Mouse (Mus musculus) yolk sac, embryonic 10.5 days (tissue): ENCODE results near the gene Tbc1d20.
A peak's percentile ranks its signal among the peaks of the same experiment; 100 is the strongest.
"Not testable (repeated sequence)": the region's sequence is repeated elsewhere in the genome, so short reads cannot be mapped to it uniquely, and the experiment has no call there.

Source experiments
- DNase-seq: peaks from one replicate; pipeline ENCODE4 v3.0.0-alpha.2; 2017; ENCODE audit warnings: low spot score

Gene Tbc1d20

DNA sequence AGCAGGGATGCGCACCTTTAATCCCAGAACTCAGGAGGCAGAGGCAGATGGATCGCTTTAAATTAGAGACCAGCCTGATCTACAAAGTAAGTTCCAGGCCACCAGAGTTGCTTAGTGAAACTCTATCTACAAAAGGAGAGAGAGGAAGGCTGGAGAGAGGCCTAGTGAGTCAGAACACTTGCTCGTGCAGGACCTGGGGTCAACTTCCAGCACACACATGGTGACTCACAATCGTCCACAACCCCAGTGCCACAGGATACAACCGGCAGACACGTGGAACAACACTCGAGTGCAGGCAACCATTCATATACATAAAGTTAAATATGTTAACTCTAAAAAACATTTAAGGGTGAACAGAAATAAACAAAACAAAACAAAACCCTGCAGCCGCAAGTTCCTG lies 33.0 kb downstream of the Tbc1d20 start:
- DNase-seq, result no peak

DNA sequence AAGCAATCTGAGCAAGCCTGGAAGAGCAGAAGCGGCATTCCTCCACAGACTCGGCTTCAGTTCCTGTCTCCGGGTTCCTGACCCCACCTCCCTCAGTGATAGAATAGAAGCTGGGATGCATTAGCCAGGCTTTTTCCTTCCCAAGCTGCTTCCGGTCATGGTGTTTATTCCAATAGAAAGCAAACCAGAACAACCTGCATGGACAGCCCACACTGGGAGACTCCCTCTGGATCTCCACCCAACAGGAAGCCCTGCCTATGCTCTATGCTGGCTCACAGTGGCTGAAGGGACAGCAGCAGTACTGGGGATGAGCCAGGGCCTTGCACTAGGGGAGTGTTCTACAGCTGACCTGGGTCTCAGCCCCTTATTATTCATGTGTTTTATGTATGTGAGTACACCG lies 34.4 kb downstream of the Tbc1d20 start:
- DNase-seq, result no peak

DNA sequence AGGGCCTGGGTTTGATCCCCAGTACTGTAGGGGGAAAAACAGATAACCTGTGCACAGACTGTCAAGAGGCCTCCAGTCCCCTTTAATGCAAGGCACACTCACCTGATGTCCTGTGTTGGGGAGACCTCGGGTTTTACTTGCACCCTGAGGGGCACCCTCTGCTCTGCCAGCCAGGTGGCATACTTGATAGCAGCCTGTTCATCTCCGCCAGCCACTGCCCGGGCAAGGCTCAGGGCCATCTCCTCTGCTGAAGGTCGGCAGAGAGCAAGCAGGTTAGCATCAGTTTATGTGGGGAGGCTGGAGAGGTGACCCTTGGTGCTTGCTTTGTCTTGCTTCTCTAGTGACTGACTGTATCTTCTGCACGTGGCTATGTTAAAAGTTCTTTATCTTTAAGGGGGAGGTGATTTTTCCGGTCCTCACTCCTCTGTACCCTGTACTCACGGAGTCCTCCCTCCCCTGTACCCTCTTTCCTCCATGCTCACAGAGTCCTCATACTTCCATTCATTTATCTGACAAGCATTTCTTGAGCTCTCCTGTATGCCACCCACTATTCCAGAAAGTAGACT lies 37.3 kb downstream of the Tbc1d20 start:
- no peak for DNase-seq

DNA sequence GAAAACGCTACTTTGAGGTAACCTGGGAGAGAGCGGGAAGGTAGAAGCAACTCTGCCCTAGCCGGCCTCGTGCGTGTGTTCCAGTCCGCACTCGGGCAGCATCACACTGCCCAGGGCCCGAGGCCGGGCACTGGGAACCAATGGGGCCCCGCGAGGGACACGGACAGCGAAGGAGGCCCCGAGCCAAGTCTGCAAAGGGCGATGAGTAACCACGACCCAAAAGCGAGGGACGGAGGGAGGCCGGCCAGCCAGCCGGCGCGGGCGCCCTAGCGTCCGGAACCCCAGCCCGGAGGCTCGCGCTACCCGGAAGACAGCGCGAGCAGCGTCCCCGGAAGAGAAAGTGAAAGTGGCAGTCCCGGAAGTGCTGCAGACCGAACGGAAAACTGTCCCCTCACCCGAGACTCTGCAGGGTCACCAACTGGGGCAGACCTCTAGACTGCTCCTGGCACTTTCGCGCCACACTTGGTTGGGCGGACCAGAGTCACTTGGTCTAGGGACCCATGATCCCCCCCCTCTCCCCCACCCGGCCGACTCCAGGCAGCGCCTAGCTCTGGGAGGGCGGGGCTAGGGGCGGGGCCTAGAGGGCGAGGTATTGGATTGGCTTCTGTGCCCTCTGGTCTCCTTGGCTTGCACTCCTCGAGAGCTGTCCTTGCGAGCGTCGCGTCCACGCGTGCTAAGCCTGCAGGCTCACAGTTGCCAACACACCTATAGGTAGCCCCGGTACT lies 38.6 kb downstream of the Tbc1d20 start, which contains the start of gene Rbck1:
Rbck1 (minus strand) TSS at position 553 of the 725 bp plus-strand sequence.
- DNase-seq, result peak; percentile 96

DNA sequence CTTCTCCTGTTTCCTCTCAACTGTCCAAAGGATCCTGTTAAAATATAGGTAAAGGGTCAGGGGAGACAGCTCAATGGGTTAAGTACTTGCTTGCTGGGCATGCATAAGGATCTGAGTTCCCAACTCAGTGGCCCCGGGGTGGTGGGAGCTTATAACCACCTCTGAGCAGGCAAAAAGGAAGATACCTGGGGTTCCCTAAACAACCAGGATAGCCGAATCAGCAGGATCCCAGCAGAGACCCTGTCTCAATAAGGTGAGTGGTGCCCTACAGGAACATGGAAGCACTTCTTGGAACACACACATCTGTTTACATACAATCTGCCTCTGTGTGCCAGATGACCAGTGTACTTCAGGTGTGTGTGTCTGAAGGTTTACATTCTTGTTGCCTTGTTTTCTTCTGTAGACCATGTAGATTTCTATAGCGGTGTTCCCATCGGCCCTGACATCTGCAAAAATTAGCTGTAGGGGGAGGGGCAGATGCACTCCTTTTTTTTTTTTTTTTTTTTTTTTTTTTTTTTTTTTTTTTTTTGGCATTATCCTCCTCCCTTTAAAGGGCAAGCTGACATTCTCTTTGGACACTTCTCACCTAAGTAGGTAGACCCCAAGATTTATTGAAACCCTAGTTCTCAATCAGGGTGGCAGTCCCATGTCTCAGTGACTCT lies 39.8 kb downstream of the Tbc1d20 start:
- DNase-seq, result no peak

DNA sequence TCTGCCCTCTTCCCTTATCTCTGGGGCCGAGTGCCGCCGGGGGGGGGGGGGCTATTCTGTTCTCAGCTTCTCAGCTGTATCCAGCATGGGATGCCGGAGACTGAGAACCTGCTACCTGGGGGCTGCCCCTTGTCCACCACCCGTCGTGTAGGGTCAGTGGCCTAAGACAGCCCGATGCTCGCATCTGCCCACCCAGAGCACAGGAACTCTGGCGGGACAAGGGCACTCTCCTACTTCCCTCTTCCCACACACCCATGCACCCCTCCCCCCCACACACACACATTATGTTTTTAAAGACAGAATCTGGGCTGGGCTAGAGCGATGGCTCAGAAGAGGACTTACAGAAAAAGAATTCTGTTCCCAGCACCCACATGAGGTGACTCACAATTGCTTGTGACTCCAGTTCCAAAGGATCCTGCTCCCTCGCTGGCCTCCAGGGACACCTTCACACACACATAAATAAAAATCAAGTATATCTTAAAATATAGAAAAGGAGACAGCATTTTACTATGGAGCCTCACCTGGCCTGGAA lies 41.7 kb downstream of the Tbc1d20 start:
- DNase-seq, result no peak

DNA sequence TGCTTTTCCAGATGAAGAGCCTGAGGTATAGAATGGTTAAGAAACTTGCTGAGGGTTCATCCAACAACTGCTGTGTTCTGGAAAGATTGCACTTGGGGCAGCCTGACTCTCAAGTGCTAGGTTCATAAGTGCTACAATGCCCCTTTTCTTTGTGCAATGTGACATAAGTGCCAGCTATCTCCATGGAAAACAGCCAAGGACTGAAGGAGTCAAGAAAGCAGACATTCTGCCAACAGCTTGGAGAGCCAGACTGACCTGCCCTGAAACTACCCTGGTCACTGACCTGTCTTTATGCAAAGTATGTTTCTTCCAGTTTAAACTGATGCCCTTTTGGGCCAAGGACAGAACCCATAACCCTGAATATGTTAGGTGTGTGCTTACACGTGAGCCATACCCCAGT lies 43.2 kb downstream of the Tbc1d20 start:
- no peak for DNase-seq

DNA sequence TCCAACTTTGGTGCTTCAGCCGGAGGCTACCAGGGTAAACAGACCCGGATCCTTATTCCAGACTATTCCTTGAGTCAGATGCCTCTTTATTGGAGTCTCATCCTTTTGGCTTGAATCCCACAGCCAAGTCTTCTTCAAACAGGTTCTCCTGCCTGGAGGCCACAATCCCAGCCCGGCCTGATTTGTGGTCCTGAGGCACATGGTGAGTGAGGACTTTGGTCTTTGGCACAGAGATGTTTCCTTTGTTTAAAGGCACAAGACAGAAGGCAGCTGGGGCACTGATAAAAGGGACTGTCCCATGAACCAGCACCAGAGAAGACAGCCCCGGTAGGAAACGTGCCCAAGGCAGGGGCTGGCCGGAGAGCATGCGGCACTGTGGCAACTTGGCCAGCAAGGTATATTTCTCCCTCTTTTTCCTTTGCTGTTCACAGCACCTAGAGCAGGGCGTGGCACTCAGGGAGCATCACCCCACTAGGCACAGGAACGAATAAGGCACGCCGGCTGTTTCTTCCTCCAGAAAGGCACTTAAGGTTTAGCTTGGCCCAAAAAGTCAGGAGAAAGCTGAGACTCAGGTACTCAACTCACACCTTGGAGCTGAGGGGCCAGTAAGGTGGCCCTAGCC lies 44.1 kb downstream of the Tbc1d20 start:
- no peak for DNase-seq

DNA sequence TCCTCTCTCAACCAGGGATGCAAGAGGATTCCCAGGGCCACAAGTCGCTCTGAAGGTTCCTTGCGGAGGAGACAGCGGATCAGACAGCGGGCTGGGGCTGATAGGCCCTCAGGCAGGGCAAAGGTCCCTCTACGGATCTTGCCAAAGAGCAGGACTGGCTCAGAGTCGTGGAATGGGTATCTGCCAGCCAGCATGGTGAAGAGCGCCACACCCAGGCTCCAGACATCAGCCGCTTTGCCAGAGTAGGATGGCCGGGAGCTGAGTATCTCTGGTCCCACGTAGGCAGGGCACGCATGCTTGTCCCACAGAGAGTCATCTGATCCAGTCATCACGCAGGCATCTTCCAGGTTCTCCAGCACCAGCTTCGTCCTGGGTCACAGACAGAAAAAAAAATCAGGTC lies 44.7 kb downstream of the Tbc1d20 start:
- DNase-seq, result no peak

DNA sequence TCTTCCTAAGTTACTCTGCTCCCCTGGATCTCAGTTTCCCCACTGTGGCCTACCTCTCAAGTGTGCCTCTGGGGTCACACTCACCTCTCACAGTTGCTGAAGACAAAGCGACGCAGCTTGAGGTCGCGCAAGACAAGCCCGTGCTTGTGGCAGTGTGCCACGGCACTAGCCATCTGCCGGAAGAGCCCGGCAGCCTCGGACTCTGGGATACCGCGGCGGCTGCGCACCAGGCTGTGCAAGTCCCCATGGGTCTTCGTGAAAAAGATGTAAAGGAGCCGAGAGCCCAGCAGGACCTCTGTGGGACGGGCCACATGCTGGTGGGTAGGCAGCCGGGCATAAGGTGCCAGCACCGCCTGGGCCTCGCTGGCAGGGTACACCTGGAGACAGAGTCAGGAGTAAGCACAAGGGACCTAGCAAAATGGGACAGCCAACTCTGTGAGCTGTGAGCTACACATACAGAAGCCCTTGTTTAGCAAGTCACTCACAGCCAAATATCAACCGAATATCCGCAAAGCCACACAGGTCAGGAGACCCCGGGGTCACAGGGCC lies 46.1 kb downstream of the Tbc1d20 start:
- no peak for DNase-seq

DNA sequence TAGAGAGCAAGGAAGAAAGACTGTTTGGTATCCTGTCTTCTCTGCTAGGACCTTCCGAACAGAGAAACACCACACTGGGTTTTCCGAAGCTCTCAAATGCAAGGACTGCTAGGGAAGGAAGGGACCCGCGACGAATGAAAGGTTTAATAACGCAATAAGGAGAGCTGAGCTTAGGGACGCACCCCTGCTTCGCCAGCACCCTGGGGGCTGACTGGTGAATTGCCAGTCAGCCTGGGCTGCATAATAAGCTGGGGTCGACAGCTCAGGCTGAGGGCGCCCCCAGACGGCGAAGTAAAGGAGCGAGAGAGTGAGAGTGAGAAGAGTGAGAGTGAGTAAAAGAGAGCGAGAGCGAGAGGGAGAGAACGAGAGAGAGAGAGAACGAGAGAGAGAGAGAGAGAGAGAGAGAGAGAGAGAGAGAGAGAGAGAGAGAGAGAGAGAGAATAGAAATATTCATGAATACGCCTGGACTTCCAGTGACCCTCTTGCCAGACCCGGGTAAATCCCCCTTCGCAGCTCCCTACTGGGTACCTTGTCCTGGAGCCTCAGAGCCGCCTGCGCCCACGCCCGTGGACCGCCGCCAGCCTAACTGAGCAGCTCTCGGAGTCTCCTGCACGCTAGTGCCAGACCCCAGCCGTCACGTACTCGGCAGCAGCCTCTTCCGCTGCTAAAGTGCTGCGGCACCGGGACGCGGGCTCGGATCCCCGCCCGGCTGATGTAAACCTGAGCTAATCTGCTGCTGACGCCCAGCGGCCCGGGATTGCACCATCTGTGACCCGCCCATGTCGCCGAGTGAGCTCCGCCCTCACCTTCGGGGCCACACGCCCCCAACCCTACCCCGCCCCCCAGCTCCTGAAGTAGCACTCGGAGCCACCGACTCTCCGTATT lies 49.9 kb downstream of the Tbc1d20 start, which contains the start of gene Trib3:
Trib3 (minus strand) TSS at position 704 of the 885 bp plus-strand sequence.
- DNase-seq, result peak; percentile 89

DNA sequence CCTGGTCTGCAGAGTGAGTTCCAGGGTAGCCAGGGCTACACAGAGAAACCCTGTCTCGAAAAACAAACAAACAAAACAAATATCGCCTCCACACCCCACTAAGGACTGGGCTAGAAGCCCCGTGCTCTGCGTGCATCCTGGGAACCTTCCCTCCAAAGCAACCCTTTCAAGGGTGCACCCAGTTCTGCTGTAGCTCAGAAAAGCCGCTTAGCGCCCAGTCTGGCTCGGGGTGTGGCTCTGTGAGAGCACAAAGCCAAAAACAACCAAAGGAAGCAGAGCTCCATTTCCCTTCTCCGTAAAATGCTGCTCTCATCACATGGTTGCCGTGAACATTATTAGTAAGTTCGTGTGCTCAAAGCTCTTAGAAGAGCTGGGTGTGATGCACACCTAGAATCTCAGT lies 50.7 kb downstream of the Tbc1d20 start:
- no peak for DNase-seq

DNA sequence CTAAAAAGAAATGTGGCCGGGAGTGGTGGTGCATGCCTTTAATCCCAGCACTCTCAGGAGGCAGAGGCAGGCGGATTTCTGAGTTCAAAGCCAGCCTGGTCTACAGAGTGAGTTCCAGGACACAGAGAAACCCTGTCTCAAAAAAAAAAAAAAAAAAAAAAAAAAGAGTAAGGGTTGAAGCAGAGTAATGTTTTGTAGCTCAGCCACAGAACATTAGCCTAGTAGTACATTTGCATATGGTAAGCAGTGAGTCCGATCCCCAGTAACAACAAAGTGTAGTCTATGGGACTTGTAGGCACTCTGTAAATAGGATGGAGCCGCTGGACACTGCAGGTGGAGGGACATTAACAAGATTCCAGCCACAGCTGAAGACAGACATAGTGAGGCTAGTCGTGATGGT lies 51.3 kb downstream of the Tbc1d20 start:
- no peak for DNase-seq

DNA sequence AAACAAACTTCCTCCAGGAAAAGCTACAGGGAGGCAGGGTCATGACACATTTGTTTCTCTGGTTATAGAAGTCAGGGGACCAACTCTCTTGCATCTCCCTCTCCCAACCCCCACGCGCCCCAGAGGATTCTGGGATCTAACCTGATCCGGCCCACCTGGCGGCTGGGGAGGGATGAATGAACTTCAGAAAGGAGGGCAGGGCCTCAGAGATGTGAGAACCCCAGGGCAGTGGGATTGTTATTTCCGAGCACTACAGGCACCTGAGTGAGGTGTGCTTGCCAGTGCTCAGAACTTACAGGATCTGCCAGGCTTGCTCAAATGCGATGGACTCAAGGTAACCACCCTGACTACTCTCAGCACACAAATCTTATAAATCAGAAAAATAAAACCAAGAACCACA lies 51.8 kb downstream of the Tbc1d20 start:
- DNase-seq, result no peak

DNA sequence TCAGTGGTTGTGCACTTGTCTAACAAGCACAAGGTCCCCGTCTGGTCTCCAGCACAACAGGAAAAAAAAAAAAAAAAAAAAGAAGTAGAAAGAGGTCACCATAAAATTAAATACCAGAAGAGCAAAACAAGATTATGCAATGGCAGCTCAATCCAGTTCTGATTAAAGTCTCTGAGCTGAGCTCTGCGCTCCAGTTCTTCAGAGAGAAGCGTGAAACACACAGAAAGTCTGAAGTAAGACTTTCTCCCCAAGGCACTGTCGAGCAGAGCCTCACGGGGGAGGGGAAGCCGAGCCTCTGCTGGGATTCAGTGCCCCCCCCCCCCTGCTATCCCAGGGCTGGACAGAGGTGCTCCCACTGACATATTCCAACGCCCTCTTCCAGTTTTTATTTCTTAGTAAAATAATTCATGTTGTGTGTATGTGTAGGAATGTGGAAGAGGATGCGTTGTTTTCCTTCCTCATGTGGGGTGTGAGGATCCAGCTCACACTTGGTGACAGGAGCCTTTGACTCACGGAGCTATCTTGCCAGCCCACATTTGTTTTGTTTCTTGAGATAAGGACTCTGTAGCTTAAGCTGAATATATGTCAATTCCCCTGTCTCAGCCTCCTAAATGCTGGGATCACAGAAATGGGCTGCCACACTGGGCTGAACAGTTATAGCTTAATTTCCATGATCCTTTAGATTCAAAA lies 53.3 kb downstream of the Tbc1d20 start:
- DNase-seq, result peak; percentile 44

DNA sequence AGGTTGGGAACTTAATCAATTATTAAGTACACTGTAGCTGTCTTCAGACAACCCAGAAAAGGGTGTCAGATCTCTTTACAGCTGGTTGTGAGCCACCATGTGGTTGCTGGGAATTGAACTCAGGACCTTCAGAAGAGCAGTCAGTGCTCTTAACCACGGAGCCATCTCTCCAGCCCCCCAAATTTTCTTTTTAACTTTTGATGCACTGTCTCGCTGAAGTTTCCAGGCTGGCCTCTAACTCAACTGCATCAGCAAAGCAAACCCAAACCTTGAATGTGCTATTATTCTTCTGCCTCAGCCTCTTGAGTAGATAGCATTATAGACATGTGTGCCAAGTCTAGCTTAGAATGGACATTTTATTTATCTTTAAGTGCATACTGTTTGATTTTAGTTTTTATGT lies 54.1 kb downstream of the Tbc1d20 start:
- no peak for DNase-seq

DNA sequence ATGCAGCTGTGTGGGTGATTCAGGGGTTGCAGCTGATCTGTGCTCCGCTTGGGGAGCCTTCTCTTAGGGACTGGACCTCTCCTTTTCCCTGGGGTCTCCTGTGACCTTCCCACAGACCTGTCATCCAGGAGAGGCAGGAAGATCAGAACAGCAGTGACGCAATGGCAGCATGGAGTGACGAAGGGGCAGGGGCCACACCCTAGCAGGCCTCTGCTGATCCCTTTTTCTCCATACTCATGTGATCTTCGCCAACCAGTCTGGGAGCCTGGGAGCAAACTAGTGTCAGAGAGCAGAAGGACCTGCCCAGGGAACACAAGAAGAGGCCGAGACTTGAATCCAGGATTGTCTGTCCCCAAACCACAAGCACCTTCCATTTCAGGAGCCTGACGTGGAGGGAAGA lies 55.6 kb downstream of the Tbc1d20 start:
- DNase-seq, result peak; percentile 38

DNA sequence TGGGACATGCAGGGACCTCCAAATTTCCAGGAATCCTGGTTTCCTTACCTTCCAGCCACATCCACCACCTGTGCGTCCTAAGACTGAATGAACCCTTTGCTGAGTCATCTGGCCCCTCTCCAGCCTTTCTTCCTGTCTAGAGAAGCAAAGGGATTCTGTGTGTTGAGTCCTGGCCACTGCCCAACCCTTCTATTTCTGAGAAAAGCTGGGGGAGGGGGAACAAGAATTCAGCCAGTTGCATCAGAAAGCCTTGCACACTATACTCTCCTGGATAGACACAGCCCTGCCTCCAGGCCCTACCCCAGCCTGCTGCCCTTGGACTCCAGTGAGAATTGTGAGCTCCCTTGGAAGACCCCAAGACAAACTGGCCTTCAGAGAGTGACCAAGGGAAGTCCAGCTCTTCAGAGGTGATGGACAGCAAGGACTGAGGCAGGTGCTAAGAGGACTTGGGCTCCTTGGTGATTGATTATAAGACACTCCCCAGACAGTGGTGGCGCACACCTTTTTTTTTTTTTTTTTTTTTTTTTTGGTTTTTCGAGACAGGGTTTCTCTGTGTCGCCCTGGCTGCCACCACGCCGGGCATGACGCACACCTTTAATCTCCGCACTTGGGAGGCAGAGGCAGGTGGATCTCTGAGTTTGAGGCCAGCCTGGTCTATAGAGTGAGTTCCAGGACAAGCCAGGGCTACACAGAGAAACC lies 56.4 kb downstream of the Tbc1d20 start:
- peak; percentile 90 for DNase-seq

DNA sequence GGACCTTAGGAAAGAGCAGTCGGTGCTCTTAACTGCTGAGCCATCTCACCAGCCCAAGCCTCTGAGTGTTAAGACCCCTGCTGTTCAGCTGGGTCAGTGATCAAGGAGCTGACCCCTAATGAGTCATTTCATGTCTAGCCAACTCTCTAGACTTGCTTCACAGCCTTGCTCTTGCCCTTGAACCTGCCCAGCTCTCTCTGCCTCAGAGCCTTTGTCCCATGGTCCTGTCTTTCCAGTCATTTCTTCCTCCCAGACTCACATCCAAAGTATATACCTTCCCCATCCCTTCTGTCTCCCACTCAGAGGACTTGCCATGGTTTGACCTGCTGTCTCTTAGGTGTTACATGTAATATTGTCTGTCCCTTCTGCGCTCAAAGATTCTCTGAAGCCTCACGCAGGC lies 63.6 kb downstream of the Tbc1d20 start:
- no peak for DNase-seq

DNA sequence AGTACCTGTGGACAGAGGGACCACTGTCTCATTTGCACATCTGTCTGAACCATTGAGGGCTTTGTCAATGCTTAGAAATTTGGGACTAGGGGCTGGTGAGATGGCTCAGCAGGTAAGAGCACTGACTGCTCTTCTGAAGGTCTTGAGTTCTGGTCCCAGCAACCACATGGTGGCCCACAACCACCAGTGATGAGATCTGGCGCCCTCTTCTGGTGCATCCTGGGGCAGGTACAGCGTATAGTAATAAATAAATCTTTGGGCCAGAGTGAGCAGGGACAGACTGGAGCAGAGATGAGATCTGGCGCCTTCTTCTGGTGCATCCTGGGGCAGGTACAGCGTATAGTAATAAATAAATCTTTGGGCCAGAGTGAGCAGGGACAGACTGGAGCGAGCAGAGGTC lies 65.3 kb downstream of the Tbc1d20 start:
- not testable (repeated sequence) for DNase-seq
